Mouse (Mus musculus) hindbrain, postnatal 0 days (tissue): ENCODE data around the gene Gnpnat1. TPM values are rescaled to one million over a fixed set of nuclear protein-coding genes. Genes with fewer than 3 reads are reported as not detected.

Experiments
- ATAC-seq: fragments of 200-750 bp; cut with Nextera tagmentation; 2 replicates; pipeline ENCODE4 v1.8.0; 2017; ENCODE audit warnings: mild to moderate bottlenecking, moderate TSS enrichment, moderate library complexity
- DNase-seq: peaks from one replicate; pipeline ENCODE4 v3.0.0-alpha.2; 2015; ENCODE audit warnings: low spot score
- H3K27ac ChIP-seq: fragments of 300-500 bp; sonication (generic); 2 replicates; pipeline ENCODE4 v1.5.1; 2014; ENCODE audit warnings: mild to moderate bottlenecking
- H3K27me3 ChIP-seq: fragments of 300-500 bp; sonication (generic); 2 replicates; pipeline ENCODE4 v1.6.1; 2014; ENCODE audit warnings: low read length, mixed read lengths; ENCODE audit not compliant: insufficient read depth
- H3K36me3 ChIP-seq: fragments of 300-500 bp; sonication (generic); 2 replicates; pipeline ENCODE4 v1.6.1; 2014; ENCODE audit warnings: low read length, mixed read lengths; ENCODE audit not compliant: insufficient read depth
- H3K4me1 ChIP-seq: fragments of 300-500 bp; sonication (generic); 2 replicates; pipeline ENCODE4 v1.6.1; 2014; ENCODE audit warnings: antibody characterized with exemption, low read length, mixed read lengths; ENCODE audit not compliant: insufficient read depth
- H3K4me2 ChIP-seq: fragments of 300-500 bp; sonication (generic); 2 replicates; pipeline ENCODE4 v1.6.1; 2014; ENCODE audit warnings: low read depth, mild to moderate bottlenecking, low read length, moderate library complexity, mixed read lengths
- H3K4me3 ChIP-seq: fragments of 300-500 bp; sonication (generic); 2 replicates; pipeline ENCODE4 v1.5.1; 2014; ENCODE audit warnings: low read length
- H3K9ac ChIP-seq: fragments of 300-500 bp; sonication (generic); replicated peaks from 2 replicates; pipeline ENCODE4 v1.6.1; 2014; ENCODE audit warnings: mild to moderate bottlenecking, low read length, moderate library complexity, mixed read lengths
- H3K9me3 ChIP-seq: fragments of 300-500 bp; sonication (generic); 2 replicates; pipeline ENCODE4 v1.6.1; 2016; ENCODE audit warnings: low read length, mixed read lengths
- CTCF ChIP-seq: IDR thresholded peaks from 2 replicates; pipeline ENCODE4 v1.5.1; 2016; ENCODE audit warnings: antibody characterized with exemption, control low read depth, low read depth
- WGBS: fragments of 180-500 bp; shearing (Covaris S2); extraction: QIAGEN DNeasy Blood & Tissue Kit; methylation state at CpG from one replicate; pipeline ENCODE4 v1.1.7; 2014; 5-methylcytosine and 5-hydroxymethylcytosine counted together
- polyA plus RNA-seq: library from polyadenylated mRNA; unstranded; fragments of >200 nt; fragmentation: Nextera tagmentation; extraction: Ambion mirVana; gene quantifications from 2 replicates; pipeline ENCODE4 v1.2.1, GENCODE M21; 2015
- total RNA-seq: library from RNA; depleted of rRNA; stranded (reverse); fragments of >200 nt; gene quantifications from 2 replicates; pipeline ENCODE4 v1.2.3, GENCODE M21; 2014

The Gnpnat1 gene
- total and polyA plus RNA-seq, 2 experiments from 2014 or later, result 12.7 to 21.5 TPM

- H3K4me3 ChIP-seq, result no peak overlapping the region
- H3K4me2 ChIP-seq, result no peak overlapping the region
- 0 out of 2 replicates have a peak, but pooled peaks cover 4% of the 10 kb centered on the region for H3K9me3 ChIP-seq
- DNase-seq, result no peak
- no peak overlapping the region for H3K9ac ChIP-seq
- no peak overlapping the region for H3K27ac ChIP-seq
- 75% methylated on average over 4 of the region's 4 CpGs for WGBS
- no peaks in the 10 kb centered on the region for H3K27me3 ChIP-seq
- no peaks in the 10 kb centered on the region for H3K36me3 ChIP-seq
- ATAC-seq, result no peak
- no peaks in the 10 kb centered on the region for H3K4me1 ChIP-seq
- peak; percentile 58 for TF ChIP-seq CTCF
Measured at GRCm38 (mm10) chr14:45432003-45432402, 27.3 kb upstream of the Gnpnat1 start.

GRCm38 (mm10) chr14:45430066-45430842 is 25.5 kb upstream of the Gnpnat1 start:
- DNase-seq, result no peak
- TF ChIP-seq CTCF, result no peak
- H3K9me3 ChIP-seq, result 0 out of 2 replicates have a peak, but pooled peaks cover 9% of the 10 kb centered on the region
- ATAC-seq, result no peak
- 91% methylated on average over 13 of the region's 13 CpGs for WGBS
- no peak overlapping the region for H3K4me2 ChIP-seq
- no peaks in the 10 kb centered on the region for H3K4me1 ChIP-seq
- no peaks in the 10 kb centered on the region for H3K36me3 ChIP-seq
- H3K27me3 ChIP-seq, result no peaks in the 10 kb centered on the region
- H3K9ac ChIP-seq, result no peak overlapping the region
- no peak overlapping the region for H3K4me3 ChIP-seq
- H3K27ac ChIP-seq, result no peak overlapping the region

- no peak overlapping the region for H3K9ac ChIP-seq
- no peaks in the 10 kb centered on the region for H3K36me3 ChIP-seq
- H3K27me3 ChIP-seq, result no peaks in the 10 kb centered on the region
- H3K9me3 ChIP-seq, result 0 out of 2 replicates have a peak, but pooled peaks cover 6% of the 10 kb centered on the region
- no peak overlapping the region for H3K4me3 ChIP-seq
- 8% methylated on average over 5 of the region's 5 CpGs for WGBS
- H3K4me2 ChIP-seq, result no peak overlapping the region
- H3K4me1 ChIP-seq, result no peaks in the 10 kb centered on the region
- TF ChIP-seq CTCF, result peak; percentile 86
- ATAC-seq (peak; percentile 53; the same call in 1 of the 2 replicates), DNase-seq (peak; percentile 92)
- no peak overlapping the region for H3K27ac ChIP-seq
Measured at GRCm38 (mm10) chr14:45423220-45423619, 18.5 kb upstream of the Gnpnat1 start.

- ATAC-seq (peak; percentile 12; the same call in 1 of the 2 replicates), DNase-seq (no peak)
- 50% methylated on average over 4 of the region's 4 CpGs for WGBS
- Histone ChIP-seq H3K27ac (no peak overlapping the region), H3K4me2 (no peak overlapping the region), H3K27me3 (no peaks in the 10 kb centered on the region), H3K9ac (no peak overlapping the region), H3K4me1 (no peaks in the 10 kb centered on the region), H3K9me3 (0 out of 2 replicates have a peak, but pooled peaks cover 6% of the 10 kb centered on the region), H3K4me3 (no peak overlapping the region), H3K36me3 (no peaks in the 10 kb centered on the region)
- no peak for TF ChIP-seq CTCF
Measured at GRCm38 (mm10) chr14:45422371-45422770, 17.7 kb upstream of the Gnpnat1 start.

GRCm38 (mm10) chr14:45419323-45419722 is 14.6 kb upstream of the Gnpnat1 start:
- TF ChIP-seq CTCF, result no peak
- Histone ChIP-seq H3K4me3 (no peak overlapping the region), H3K9me3 (no peaks in the 10 kb centered on the region), H3K27me3 (no peaks in the 10 kb centered on the region), H3K4me2 (no peak overlapping the region), H3K9ac (no peak overlapping the region), H3K4me1 (no peaks in the 10 kb centered on the region), H3K36me3 (no peaks in the 10 kb centered on the region), H3K27ac (no peak overlapping the region)
- DNase-seq, result no peak
- 70% methylated on average over 4 of the region's 4 CpGs for WGBS
- no peak for ATAC-seq

- no peaks in the 10 kb centered on the region for H3K9me3 ChIP-seq
- no peak for TF ChIP-seq CTCF
- H3K9ac ChIP-seq, result no peak overlapping the region
- no peak overlapping the region for H3K4me2 ChIP-seq
- no peaks in the 10 kb centered on the region for H3K27me3 ChIP-seq
- WGBS, result 79% methylated on average over 3 of the region's 3 CpGs
- H3K36me3 ChIP-seq, result no peaks in the 10 kb centered on the region
- no peak overlapping the region for H3K27ac ChIP-seq
- no peaks in the 10 kb centered on the region for H3K4me1 ChIP-seq
- H3K4me3 ChIP-seq, result no peak overlapping the region
- DNase-seq (no peak), ATAC-seq (no peak)
Measured at GRCm38 (mm10) chr14:45418553-45418952, 13.8 kb upstream of the Gnpnat1 start.

GRCm38 (mm10) chr14:45416265-45416664 is 11.6 kb upstream of the Gnpnat1 start:
- Histone ChIP-seq H3K9me3 (no peaks in the 10 kb centered on the region), H3K4me1 (no peaks in the 10 kb centered on the region), H3K4me3 (no peak overlapping the region), H3K4me2 (no peak overlapping the region), H3K9ac (no peak overlapping the region), H3K27me3 (no peaks in the 10 kb centered on the region), H3K27ac (no peak overlapping the region), H3K36me3 (no peaks in the 10 kb centered on the region)
- DNase-seq (no peak), ATAC-seq (no peak)
- WGBS, result 90% methylated on average over 4 of the region's 4 CpGs
- no peak for TF ChIP-seq CTCF
